Mouse (Mus musculus): ENCODE data around the gene Rhbdf2. TPM values are rescaled to one million over a fixed set of nuclear protein-coding genes. Genes with fewer than 3 reads are reported as not detected.
A peak's percentile ranks its signal among the peaks of the same experiment; 100 is the strongest.
"Not testable (repeated sequence)": the region's sequence is repeated elsewhere in the genome, so short reads cannot be mapped to it uniquely, and the experiment has no call there.

The Rhbdf2 gene
- polyA plus RNA-seq, 1 experiment from 2014 or later: 1.1 TPM

- no peaks in the 10 kb centered on the region for H3K36me3 ChIP-seq
- 0 out of 2 replicates have a peak overlapping the region, but pooled peaks have one; percentile 3 for H3K27ac ChIP-seq (replicated peaks)
- peaks cover 44% of the 10 kb centered on the region for H3K4me1 ChIP-seq (replicated peaks)
- ATAC-seq (ENCODE audit: low FRiP score, low read depth): peak; percentile 9; the same call in 1 of the 2 replicates
- peaks cover 28% of the 10 kb centered on the region for H3K27me3 ChIP-seq
- H3K4me3 ChIP-seq: no peak overlapping the region
- H3K4me2 ChIP-seq: no peak overlapping the region
- 71% methylated on average over 10 of the region's 10 CpGs for WGBS
- no peak overlapping the region for H3K9ac ChIP-seq
- H3K9me3 ChIP-seq: no peaks in the 10 kb centered on the region
These were observed 6.1 kb downstream of the Rhbdf2 start for GRCm38 (mm10) chr11:116620559-116621253.

DNA sequence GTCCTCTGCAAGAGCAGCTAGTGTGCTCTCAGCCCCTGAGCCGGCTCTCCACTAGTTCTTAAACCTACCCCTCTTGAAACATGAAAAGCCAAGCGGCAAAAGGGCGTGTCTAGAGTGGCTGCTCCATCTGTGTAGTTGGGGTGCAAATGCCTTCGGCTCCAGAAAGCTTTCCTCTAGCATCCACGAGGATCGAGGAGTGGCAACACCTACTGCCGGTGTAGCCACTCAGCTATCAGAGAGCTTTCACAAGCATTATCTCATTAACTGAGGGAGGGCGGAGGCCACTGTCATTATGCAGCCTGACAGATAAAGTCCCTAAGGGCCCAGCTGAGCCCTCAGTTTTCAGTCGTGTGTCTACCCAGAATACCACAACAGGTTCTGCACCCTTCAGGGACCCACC, 6.7 kb downstream of the Rhbdf2 start:
- Histone ChIP-seq H3K4me1 (replicated peaks) (peaks cover 44% of the 10 kb centered on the region), H3K27ac (replicated peaks) (0 out of 2 replicates have a peak overlapping the region, but pooled peaks have one; percentile 18), H3K4me3 (no peak overlapping the region), H3K36me3 (no peaks in the 10 kb centered on the region), H3K27me3 (peaks cover 22% of the 10 kb centered on the region), H3K9me3 (no peaks in the 10 kb centered on the region), H3K4me2 (0 out of 2 replicates have a peak overlapping the region, but pooled peaks have one; percentile 15), H3K9ac (no peak overlapping the region)
- ATAC-seq (ENCODE audit: low FRiP score, low read depth): no peak
- 29% methylated on average over 9 of the region's 9 CpGs for WGBS

GRCm38 (mm10) chr11:116619561-116619960, 7.3 kb downstream of the Rhbdf2 start:
- no peak for ATAC-seq (ENCODE audit: low FRiP score, low read depth)

GRCm38 (mm10) chr11:116619156-116619555, 7.7 kb downstream of the Rhbdf2 start:
- no peak for ATAC-seq (ENCODE audit: low FRiP score, low read depth)
- Histone ChIP-seq H3K4me1 (replicated peaks) (peaks cover 40% of the 10 kb centered on the region), H3K4me3 (no peak overlapping the region), H3K9me3 (no peaks in the 10 kb centered on the region), H3K36me3 (no peaks in the 10 kb centered on the region), H3K27me3 (peaks cover 13% of the 10 kb centered on the region; the same call in 1 of the 2 replicates), H3K9ac (no peak overlapping the region), H3K4me2 (no peak overlapping the region), H3K27ac (replicated peaks) (no peak overlapping the region)
- 73% methylated on average over 7 of the region's 7 CpGs for WGBS

More at GRCm38 (mm10) chr11:116619561-116619960, 7.3 kb downstream of the Rhbdf2 start:
- 47% methylated on average over 8 of the region's 8 CpGs for WGBS
- Histone ChIP-seq H3K36me3 (no peaks in the 10 kb centered on the region), H3K4me2 (0 out of 2 replicates have a peak overlapping the region, but pooled peaks have one; percentile 15), H3K27ac (replicated peaks) (0 out of 2 replicates have a peak overlapping the region, but pooled peaks have one; percentile 18), H3K27me3 (peaks cover 17% of the 10 kb centered on the region), H3K4me1 (replicated peaks) (peaks cover 44% of the 10 kb centered on the region), H3K9me3 (no peaks in the 10 kb centered on the region), H3K9ac (no peak overlapping the region), H3K4me3 (no peak overlapping the region)

DNA sequence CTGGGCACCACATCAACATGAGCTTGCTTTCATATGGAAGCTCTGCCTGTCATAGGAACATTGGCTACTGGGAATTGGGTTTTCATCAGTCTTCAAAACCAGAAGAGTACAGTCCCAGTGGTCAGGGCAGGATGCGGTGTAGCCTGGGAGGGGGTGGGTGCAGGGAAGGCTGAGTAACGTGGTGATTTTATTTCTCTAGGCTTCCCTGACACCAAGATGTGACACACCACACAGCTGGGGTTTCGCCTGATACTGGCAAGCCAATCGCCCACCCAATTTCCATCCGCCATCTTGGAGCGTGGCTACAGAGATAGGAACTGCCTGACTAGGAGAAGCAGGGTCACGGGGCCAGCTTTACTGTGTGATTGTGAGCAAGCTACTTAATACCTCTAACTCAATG, 8.2 kb downstream of the Rhbdf2 start:
- no peaks in the 10 kb centered on the region for H3K36me3 ChIP-seq
- no peaks in the 10 kb centered on the region for H3K9me3 ChIP-seq
- no peak overlapping the region for H3K9ac ChIP-seq
- H3K4me1 ChIP-seq (replicated peaks): peaks cover 35% of the 10 kb centered on the region
- no peak for ATAC-seq (ENCODE audit: low FRiP score, low read depth)
- 92% methylated on average over 7 of the region's 7 CpGs for WGBS
- H3K4me3 ChIP-seq: no peak overlapping the region
- H3K4me2 ChIP-seq: no peak overlapping the region
- H3K27ac ChIP-seq (replicated peaks): no peak overlapping the region
- peaks cover 8% of the 10 kb centered on the region; the same call in 1 of the 2 replicates for H3K27me3 ChIP-seq

DNA sequence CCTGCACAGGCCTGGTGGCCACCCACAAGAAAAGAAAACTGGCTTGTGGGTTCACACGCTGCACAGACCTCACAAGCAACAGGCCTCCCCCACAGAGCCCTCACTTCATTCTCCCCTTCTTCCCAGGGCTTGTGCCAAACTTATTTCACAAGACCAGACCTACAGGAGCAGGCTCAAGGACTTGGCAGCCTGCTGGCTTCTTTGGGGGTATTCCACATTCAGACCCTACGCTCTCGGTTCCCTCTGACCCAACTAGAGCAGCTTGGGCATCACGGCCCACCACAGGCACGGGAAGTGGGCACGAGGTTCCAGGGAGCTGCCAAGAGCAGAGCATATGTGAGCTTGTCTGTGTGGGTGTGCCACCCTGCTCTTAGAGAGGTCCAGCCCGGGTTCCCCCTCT, 9.2 kb downstream of the Rhbdf2 start:
- WGBS: 66% methylated on average over 7 of the region's 7 CpGs
- Histone ChIP-seq H3K9me3 (no peaks in the 10 kb centered on the region), H3K27me3 (no peaks in the 10 kb centered on the region), H3K27ac (replicated peaks) (no peak overlapping the region), H3K4me2 (no peak overlapping the region), H3K36me3 (no peaks in the 10 kb centered on the region), H3K9ac (no peak overlapping the region), H3K4me3 (no peak overlapping the region), H3K4me1 (replicated peaks) (peaks cover 32% of the 10 kb centered on the region)
- ATAC-seq (ENCODE audit: low FRiP score, low read depth): no peak

- H3K4me2 ChIP-seq: no peak overlapping the region
- no peak overlapping the region for H3K27ac ChIP-seq (replicated peaks)
- H3K4me3 ChIP-seq: no peak overlapping the region
- WGBS: 82% methylated on average over 10 of the region's 10 CpGs
- peaks cover 27% of the 10 kb centered on the region for H3K4me1 ChIP-seq (replicated peaks)
- H3K9ac ChIP-seq: no peak overlapping the region
- H3K9me3 ChIP-seq: no peaks in the 10 kb centered on the region
- no peaks in the 10 kb centered on the region for H3K36me3 ChIP-seq
- H3K27me3 ChIP-seq: no peaks in the 10 kb centered on the region
- no peak for ATAC-seq (ENCODE audit: low FRiP score, low read depth)
These were observed 10.2 kb downstream of the Rhbdf2 start for GRCm38 (mm10) chr11:116616438-116617118.

- no peak for ATAC-seq (ENCODE audit: low FRiP score, low read depth)
- Histone ChIP-seq H3K4me3 (no peak overlapping the region), H3K9ac (no peak overlapping the region), H3K4me1 (replicated peaks) (peaks cover 20% of the 10 kb centered on the region), H3K4me2 (no peak overlapping the region), H3K27ac (replicated peaks) (no peak overlapping the region), H3K9me3 (no peaks in the 10 kb centered on the region), H3K27me3 (no peaks in the 10 kb centered on the region), H3K36me3 (no peaks in the 10 kb centered on the region)
- 56% methylated on average over 15 of the region's 15 CpGs for WGBS
These were observed 10.9 kb downstream of the Rhbdf2 start for GRCm38 (mm10) chr11:116615735-116616437.

- H3K4me1 ChIP-seq (replicated peaks): no peaks in the 10 kb centered on the region
- H3K36me3 ChIP-seq: no peaks in the 10 kb centered on the region
- no peaks in the 10 kb centered on the region for H3K9me3 ChIP-seq
- H3K27me3 ChIP-seq: no peaks in the 10 kb centered on the region
- H3K4me2 ChIP-seq: no peak overlapping the region
- no peak for ATAC-seq (ENCODE audit: low FRiP score, low read depth)
- no peak overlapping the region for H3K4me3 ChIP-seq
- no peak overlapping the region for H3K9ac ChIP-seq
- H3K27ac ChIP-seq (replicated peaks): no peak overlapping the region
- WGBS: 86% methylated on average over 6 of the region's 6 CpGs
These were observed 13.6 kb downstream of the Rhbdf2 start for GRCm38 (mm10) chr11:116613234-116613633.

DNA sequence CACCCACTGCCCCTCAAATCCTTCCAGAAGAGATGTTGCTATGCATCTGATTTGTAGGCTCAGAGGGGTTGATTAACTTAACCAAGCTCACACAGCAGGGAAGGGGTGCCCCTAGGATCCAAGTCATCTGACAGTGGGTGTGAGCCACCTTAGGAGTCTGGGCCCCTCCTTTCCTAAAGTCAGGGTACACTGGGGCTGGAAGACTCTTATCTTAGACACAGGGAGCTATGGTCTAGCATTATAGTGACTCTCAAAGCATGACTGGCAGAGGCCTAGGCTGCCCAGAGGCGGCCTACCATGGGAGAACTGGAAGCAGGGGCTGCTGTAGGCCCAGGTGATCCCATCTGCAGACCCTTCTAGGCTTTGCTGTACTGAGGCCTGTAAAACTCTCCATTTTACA, 14.3 kb downstream of the Rhbdf2 start:
- 88% methylated on average over 1 of the region's 1 CpGs for WGBS
- H3K9ac ChIP-seq: no peak overlapping the region
- H3K4me3 ChIP-seq: no peak overlapping the region
- ATAC-seq (ENCODE audit: low FRiP score, low read depth): no peak
- H3K4me1 ChIP-seq (replicated peaks): no peaks in the 10 kb centered on the region
- no peaks in the 10 kb centered on the region for H3K9me3 ChIP-seq
- H3K36me3 ChIP-seq: no peaks in the 10 kb centered on the region
- no peak overlapping the region for H3K4me2 ChIP-seq
- no peaks in the 10 kb centered on the region for H3K27me3 ChIP-seq
- H3K27ac ChIP-seq (replicated peaks): no peak overlapping the region

- no peak overlapping the region for H3K9ac ChIP-seq
- no peak for ATAC-seq (ENCODE audit: low FRiP score, low read depth)
- no peaks in the 10 kb centered on the region for H3K36me3 ChIP-seq
- 91% methylated on average over 9 of the region's 9 CpGs for WGBS
- H3K4me1 ChIP-seq (replicated peaks): no peaks in the 10 kb centered on the region
- no peaks in the 10 kb centered on the region for H3K27me3 ChIP-seq
- H3K9me3 ChIP-seq: no peaks in the 10 kb centered on the region
- H3K27ac ChIP-seq (replicated peaks): no peak overlapping the region
- H3K4me3 ChIP-seq: no peak overlapping the region
- no peak overlapping the region for H3K4me2 ChIP-seq
These were observed 14.9 kb downstream of the Rhbdf2 start for GRCm38 (mm10) chr11:116611883-116612282.

- H3K4me3 ChIP-seq; H3K9me3 ChIP-seq; ATAC-seq (ENCODE audit: low FRiP score, low read depth); H3K4me1 ChIP-seq (replicated peaks); H3K9ac ChIP-seq; H3K36me3 ChIP-seq; H3K27me3 ChIP-seq; H3K4me2 ChIP-seq; H3K27ac ChIP-seq (replicated peaks): not testable (repeated sequence)
- WGBS: 84% methylated on average over 9 of the region's 9 CpGs
These were observed 15.7 kb downstream of the Rhbdf2 start for GRCm38 (mm10) chr11:116611168-116611567.

Measured in hindbrain, embryonic 15.5 days (tissue).